Mouse (Mus musculus) CD4-positive naive resting alpha-beta T cell, adult 57 days (primary cell): ENCODE data around the gene Sox15. TPM values are rescaled to one million over a fixed set of nuclear protein-coding genes. Genes with fewer than 3 reads are reported as not detected.

Experiments used
- total RNA-seq: library from RNA; stranded (reverse); gene quantifications from one replicate; pipeline ENCODE4 v1.2.4, GENCODE M21; 2023

The Sox15 gene
- total RNA-seq = not detected

DNA sequence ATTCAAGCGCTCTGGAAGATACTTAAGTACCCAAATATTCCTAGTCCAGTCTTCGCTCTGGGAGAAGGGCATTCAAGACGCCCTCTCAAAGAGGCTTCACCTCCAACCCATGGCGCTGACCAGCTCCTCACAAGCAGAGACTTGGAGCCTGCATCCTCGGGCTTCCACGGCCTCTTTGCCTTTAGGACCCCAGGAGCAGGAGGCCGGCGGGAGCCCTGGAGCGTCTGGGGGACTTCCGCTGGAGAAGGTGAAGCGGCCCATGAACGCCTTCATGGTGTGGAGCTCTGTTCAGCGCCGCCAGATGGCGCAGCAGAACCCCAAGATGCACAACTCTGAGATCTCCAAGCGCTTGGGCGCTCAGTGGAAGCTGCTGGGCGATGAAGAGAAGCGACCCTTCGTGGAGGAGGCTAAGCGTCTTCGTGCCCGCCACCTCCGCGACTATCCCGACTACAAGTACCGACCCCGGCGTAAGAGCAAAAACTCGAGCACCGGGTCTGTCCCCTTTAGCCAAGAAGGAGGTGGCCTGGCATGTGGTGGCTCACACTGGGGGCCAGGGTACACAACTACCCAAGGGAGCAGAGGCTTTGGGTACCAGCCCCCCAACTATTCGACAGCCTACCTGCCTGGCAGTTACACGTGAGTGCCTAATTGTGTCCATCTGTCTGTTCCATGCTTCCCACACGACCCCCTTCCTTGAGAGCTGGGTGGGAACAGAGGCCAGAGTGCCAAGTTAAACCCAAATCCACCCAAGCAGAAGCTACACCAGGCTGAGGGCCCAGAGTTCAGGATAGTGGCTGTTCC lies at the start of gene Sox15:
Gene Sox15, plus strand, starts transcription at position 51 of the 801 bp plus-strand sequence.

DNA sequence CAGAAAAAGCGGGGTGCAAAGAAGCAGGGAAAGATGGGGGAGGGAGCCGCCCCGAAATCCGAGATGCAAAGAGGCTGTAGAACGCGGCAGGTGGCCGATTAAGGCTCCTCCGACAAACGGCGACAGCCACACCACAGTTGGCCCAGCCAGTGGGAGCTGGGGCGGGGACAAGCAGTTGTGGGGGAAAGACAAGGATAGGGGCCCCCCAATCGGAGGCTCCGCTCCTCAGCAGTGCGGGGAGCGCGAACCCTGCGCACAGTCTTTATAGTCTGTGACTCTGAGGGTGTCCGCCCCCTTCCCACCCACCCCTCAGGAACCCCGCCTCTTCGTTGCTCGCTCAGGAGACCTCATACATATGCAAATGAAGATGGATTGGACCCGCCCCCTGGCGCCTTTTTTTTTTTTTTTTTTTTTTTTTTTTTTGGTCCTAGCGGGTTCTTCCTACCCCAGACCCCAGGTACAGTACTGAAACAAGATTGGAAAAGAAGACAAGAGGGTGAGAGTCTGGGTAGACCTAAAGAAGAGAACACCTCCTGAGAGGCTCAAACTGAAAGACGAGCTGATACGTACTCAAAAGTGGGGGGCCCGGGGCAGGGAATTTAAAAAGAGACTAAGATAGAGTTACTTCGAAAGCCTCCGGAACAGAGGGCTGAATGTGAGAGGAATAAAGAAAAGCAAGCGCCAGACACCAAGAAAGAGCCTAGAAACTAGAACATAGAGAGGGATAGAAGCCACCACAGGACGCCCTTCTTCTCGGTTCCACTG lies 49.2 kb upstream of the Sox15 start, which contains the start of gene Atp1b2:
Gene Atp1b2, minus strand, starts transcription at position 217 of the 765 bp plus-strand sequence.

DNA sequence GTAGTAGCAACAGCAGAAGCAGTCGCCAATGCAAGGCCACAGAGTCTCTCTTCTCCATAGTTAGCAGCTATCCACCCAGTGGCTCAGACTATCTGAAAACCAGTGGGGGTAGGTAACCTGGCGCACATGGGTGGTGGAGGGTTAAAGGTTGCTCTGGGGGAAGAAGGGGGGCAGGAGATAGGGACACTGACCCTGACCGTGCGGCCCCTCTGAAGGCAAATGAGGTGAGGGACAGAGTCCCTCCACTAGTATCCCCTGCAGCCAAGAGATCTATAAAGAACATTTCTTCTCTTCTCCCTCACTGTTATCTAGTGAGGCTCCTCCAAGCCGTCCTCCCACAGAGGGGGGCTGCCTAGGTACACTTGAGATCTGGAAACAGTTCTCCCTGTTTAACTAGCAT lies 37.3 kb upstream of the Sox15 start, which contains the start of gene Shbg:
Gene Shbg, minus strand, starts transcription at position 101 of the 400 bp plus-strand sequence.

DNA sequence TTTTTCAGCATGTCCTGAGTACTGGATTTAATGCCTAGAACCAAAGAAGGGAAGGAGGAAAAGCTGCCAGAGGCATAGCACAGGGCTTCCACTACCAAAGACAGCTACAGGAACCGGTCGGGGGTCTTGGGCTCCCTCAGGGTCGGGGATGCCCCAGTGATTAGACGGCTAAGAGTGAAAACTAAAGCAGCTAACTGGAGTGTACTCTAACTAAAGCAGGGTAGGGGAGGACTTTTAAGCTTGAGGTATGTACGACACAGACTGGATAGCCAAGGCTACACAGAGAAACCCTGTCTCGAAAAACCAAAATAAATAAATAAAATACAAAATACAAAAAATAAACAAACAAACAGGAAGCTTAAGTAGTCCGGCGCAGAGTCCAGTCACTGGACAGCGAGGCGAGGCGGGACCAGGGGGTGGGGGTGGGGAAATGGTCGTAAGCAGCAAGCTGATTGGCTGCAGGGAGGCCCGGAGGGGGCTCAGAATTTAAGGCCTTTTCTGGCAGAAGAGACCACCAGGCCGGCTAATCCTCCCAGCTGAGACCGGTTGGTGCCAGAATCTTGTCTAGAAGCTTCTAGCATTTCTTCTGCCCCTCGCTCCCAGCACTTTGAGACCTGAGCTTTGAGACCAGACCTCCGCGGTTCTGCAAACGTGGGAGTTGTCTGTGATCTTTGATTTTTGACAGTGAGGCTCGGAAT lies 33.4 kb upstream of the Sox15 start, which contains the start of gene Sat2:
Gene Sat2, plus strand, starts transcription at position 454 of the 698 bp plus-strand sequence.

DNA sequence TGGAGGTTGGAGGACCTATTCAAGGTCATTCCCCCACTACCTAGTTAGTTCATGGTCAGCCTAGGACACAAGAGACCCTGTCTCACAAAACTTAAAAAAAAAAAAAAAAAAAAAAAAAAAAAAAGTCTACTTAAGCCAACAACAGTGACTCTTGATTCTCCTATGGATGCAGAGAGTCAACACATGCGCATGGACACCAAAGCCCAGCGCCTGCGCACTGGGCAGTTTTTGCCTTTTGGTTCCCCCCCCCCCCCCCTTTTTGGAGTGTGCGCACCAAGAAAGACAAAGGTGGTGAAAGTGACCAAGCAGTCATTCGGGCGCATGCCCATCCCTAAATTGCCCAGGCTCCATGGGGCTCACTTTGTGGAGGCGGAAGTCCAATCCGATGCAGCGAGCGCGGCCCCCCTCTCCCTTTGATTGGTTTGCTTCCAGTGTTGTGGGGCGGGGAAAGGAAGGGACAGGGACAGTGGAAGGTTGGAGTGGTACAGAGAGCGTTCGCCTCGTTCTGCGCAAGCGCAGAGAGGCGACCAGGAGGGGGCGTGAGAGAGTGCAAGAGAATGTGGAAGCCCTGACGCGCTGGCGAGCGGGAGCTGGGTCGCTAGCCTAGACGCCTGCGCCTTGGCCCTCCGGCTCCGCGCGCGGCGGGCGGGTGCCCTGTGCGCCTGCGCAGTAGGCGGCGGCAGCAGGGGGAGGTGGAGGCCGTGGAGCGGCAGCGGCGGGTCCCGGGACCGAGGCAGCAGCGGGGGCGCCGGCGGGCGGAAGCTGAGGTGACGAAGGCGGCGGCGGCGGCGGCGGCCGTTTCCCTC lies 22.6 kb upstream of the Sox15 start, which contains the start of gene Fxr2:
Gene Fxr2, plus strand, starts transcription at position 707 of the 806 bp plus-strand sequence.

DNA sequence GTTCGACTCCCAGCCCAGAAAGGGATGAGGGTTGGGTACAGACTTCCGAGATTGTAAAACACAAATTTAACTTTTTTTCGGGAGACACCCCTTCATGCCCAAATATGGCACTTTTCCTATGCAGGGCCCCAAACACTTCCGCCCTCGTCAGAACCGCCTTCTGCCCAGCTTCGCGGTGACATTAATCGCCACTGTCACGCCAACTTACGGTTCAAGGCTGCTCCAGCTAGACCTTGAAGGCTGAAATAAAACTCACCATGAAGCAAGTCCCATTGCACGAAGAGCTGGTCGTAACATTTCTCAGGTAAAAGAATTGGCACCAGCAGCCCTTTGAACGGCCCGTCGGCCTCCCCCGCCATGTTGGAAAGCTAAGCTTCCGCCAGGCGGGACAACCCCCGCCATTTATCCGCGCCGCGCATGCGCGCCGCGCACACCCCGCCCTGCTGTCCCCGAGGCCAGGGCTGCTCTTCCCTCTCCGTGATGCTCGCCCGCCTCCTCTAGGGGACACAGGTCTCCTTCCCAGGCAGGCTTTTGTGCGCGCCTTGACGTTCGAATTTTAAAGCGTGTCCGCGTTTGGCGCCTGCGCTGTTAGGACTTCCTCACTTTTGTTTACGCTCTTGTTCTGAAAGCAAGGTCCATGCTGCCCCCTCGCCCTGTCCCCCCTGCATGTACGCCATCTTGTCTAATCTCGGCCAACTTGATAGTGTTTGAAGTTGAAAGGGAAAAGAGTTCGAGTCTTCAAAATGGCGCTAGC lies 7.3 kb downstream of the Sox15 start, which contains the start of gene Mpdu1:
Gene Mpdu1, minus strand, starts transcription at position 430 of the 754 bp plus-strand sequence.

DNA sequence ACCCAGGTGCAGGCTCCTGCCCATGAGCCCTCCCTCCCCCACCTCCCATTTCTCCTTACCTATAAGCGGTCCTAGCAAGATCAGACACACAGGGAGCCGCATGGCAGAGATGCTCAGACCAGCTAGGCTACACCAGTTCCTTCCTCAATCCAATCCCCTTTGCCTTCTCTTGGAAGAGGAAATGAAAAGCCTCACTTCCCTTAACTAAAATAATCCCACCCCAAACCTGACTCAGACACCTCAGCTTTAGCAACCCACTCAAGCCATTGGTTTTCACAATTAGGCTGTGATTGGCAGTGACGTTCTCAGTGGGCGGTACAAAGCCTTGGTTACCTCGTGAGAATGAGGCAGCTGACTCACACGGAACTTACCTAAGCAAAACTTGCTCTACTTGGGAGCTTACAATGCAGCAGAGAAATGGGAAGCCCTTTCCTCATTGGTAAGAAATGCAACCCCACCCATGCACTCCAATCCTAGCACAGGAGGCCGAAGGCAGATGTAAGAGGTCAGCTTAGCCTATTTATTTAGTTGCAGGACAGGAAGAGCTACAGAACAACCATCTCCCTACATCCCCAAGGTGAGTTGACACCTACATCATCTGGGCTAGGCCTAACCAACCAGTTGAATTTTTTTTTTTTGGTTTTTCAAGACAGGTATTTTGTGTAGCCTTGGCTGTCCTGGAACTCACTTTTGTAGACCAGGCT lies 11.0 kb downstream of the Sox15 start, which contains the start of gene Cd68:
Gene Cd68, minus strand, starts transcription at position 193 of the 704 bp plus-strand sequence.

GRCm38 (mm10) chr11:69672211-69672706 lies 17.1 kb downstream of the Sox15 start, which contains the start of gene Eif4a1:
TSS of gene Eif4a1 (minus strand) at chr11:69672423.

DNA sequence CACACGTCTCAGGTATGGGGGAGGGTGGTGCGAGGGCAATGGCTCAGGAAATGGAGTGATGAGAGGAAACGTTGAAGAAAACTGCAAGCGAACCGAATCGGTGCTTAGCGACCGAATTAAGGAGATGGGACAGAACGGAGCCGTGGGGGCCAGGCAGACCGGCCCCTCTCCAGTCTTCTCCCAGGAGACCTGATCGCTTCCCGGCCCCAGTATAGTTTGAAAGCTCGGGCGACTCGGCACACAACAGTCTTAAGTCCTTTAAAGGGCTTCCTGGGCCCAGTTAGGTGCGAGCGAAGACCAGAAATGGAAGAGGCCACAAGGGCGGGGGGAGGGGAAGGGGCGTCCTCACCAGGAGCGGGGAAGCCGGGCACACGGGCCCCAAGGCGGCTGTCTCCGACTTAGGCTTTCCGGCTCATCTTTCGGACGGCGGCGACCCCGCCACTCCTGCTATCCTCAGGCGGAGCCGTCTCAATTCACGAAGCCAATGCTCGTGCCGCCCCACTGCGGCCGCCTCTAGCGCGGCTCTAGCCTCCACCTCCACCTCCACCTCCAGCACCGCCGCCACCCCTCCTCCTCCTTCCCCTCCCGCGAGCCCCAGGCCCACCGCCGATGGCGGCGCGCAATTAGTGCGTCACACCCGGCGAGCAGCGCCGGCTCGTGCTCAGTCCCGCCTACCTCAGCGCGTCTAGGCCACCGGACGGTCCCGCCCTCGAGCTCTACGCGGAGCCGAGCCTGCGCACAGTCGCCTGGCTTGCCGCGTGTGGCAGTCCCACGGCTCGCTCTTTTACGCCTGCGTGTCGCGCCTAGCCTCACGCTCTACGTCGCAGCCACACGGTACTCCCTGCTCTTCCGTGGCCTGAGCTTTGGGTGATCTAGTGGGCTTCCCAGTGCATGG lies 26.4 kb downstream of the Sox15 start, which contains the start of gene Senp3:
Gene Senp3, minus strand, starts transcription at position 771 of the 895 bp plus-strand sequence.

DNA sequence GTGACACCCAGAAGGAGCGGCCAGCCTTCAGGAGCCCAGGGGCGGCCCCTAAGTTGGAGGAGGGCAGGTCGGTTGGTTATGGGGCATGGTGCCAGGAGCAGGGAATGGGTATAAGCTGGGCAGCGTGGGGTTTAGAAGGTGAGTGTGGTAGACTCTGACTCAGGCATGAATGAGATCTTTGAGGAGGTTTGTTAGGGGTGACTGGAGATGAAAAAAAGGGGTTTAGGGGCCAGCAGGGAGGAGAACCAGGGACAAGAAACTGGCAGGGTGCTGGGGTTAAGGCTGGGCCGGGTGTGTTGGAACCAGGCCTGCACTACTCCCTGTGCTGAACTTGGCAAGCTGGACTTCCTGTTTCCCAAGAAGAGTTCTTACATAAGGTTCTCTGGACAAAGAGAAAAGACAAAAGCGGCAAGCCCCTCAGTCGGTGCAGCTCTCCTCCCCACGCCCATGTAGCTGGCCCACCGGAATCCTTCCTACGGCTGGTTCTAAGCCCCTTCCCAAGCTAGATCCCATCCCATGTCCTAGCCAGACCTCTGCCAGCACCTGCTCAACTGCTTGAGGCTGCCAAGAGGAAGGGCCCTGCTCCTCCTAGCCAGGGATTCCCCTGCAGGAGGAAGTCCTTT lies 30.5 kb downstream of the Sox15 start, which contains the start of gene Tnfsf13:
Gene Tnfsf13, minus strand, starts transcription at position 259 of the 623 bp plus-strand sequence.

DNA sequence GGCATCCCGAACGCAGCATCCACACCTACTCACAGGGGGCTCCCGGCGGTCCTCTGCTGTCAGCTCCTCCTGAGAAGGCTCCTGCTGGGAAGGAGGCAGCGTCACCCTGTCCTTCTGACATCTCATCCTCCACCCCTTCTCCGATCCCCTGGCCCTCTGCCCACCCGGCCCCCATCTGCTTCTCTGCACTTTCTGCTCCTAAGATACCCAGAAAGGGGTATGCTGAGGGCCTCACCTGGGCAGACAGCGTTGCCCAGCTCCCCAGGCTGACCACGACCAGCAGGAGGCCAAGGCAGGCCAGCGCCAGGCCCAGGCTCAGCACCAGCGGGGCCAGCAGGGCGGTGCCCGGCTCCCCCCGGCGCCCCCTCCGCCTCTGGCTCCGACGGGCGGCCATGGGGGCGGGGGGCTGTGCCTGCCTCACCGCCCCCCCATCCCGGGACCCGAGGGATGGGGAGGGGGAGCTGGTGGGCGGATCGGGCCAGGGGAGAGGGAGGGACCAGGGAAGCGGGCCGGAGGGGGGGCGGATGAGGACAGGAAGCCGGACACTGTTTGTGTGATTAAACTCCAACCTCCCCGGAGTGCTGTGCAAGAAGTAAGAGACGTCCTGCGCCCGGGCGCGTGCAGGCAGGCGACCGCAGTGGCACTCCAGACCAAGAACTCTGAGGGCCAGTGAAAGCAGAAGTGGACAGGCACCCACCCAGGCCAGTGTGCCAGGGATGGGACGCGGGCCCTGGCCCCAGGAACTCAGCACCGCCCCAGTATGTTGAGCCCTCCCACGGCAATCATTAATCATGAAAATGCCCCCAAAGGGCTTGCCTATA lies 40.5 kb downstream of the Sox15 start, which contains the start of the genes Tnfsf12 and Tnfsfm13:
Gene Tnfsf12, minus strand, starts transcription at position 489 of the 821 bp plus-strand sequence.
Gene Tnfsfm13, minus strand, starts transcription at position 738 of the 821 bp plus-strand sequence.

Other genes starting within 250 kb of the Sox15 start
- gene Kdm6b, start 241.6 kb upstream of the Sox15 start, total RNA-seq = 209 TPM
- 0.15 TPM for gene Dnah2, start 106.2 kb upstream of the Sox15 start, total RNA-seq
- 0.53 TPM for gene Efnb3, start 95.1 kb upstream of the Sox15 start, total RNA-seq
- 13.0 TPM for gene Wrap53, start 75.1 kb upstream of the Sox15 start, total RNA-seq
- 144 TPM for gene Trp53, start 75.0 kb upstream of the Sox15 start, total RNA-seq
- 0.27 TPM for gene Atp1b2, start 49.4 kb upstream of the Sox15 start, total RNA-seq
- not detected for gene Shbg, start 37.4 kb upstream of the Sox15 start, total RNA-seq
- not detected for gene Sat2, start 33.3 kb upstream of the Sox15 start, total RNA-seq
- 80.1 TPM for gene Fxr2, start 22.3 kb upstream of the Sox15 start, total RNA-seq
- 85.2 TPM for gene Mpdu1, start 7.3 kb downstream of the Sox15 start, total RNA-seq
- gene Cd68, start 10.8 kb downstream of the Sox15 start, total RNA-seq = 14.8 TPM
- 775 TPM for gene Eif4a1, start 17.1 kb downstream of the Sox15 start, total RNA-seq
- 109 TPM for gene Senp3, start 26.8 kb downstream of the Sox15 start, total RNA-seq
- gene Tnfsf13, start 30.5 kb downstream of the Sox15 start, total RNA-seq = not detected
- gene Tnfsf12, start 40.5 kb downstream of the Sox15 start, total RNA-seq = 1.7 TPM
- not detected for gene Tnfsfm13, start 40.8 kb downstream of the Sox15 start, total RNA-seq
- gene Polr2a, start 103.3 kb downstream of the Sox15 start, total RNA-seq = 176 TPM
- not detected for gene Slc35g3, start 106.7 kb downstream of the Sox15 start, total RNA-seq
- 47.4 TPM for gene Zbtb4, start 110.6 kb downstream of the Sox15 start, total RNA-seq
- 3.6 TPM for gene Chrnb1, start 140.6 kb downstream of the Sox15 start, total RNA-seq
- gene Fgf11, start 146.5 kb downstream of the Sox15 start, total RNA-seq = 0.30 TPM
- not detected for gene Tmem102, start 150.3 kb downstream of the Sox15 start, total RNA-seq
- not detected for gene Gm39566, start 160.0 kb downstream of the Sox15 start, total RNA-seq
- gene Spem2, start 163.2 kb downstream of the Sox15 start, total RNA-seq = not detected
- not detected for gene Spem1, start 166.9 kb downstream of the Sox15 start, total RNA-seq
- 1.0 TPM for gene Nlgn2, start 182.5 kb downstream of the Sox15 start, total RNA-seq
- gene Tmem256, start 183.2 kb downstream of the Sox15 start, total RNA-seq = 15.1 TPM
- gene Plscr3, start 191.1 kb downstream of the Sox15 start, total RNA-seq = 12.0 TPM
- gene Tnk1, start 203.4 kb downstream of the Sox15 start, total RNA-seq = not detected
- gene Tmem95, start 222.7 kb downstream of the Sox15 start, total RNA-seq = not detected
- gene Kctd11, start 226.1 kb downstream of the Sox15 start, total RNA-seq = 1.7 TPM
- 418 TPM for gene Acap1, start 240.2 kb downstream of the Sox15 start, total RNA-seq
- gene 2810408A11Rik, start 245.7 kb downstream of the Sox15 start, total RNA-seq = 2.6 TPM
- gene Neurl4, start 245.8 kb downstream of the Sox15 start, total RNA-seq = 63.0 TPM